Mouse (Mus musculus) liver, postnatal 0 days (tissue): Measurements from ENCODE around the gene Tbc1d2b.

Source experiments
- CTCF ChIP-seq: sonication (generic); IDR thresholded peaks from 2 replicates; pipeline ENCODE4 v1.5.1; 2016; ENCODE audit warnings: antibody characterized with exemption, low read depth
- EP300 ChIP-seq: IDR thresholded peaks from 2 replicates; pipeline ENCODE4 v1.6.1; 2016; ENCODE audit warnings: antibody characterized with exemption, low read depth, mild to moderate bottlenecking

- TF ChIP-seq EP300, result no peak
- no peak for TF ChIP-seq CTCF
Observed at GRCm38 (mm10) chr9:90255844-90256405, 14.7 kb downstream of the Tbc1d2b start.
